Mouse (Mus musculus): ENCODE measurements around the gene Rdh5.

GRCm38 (mm10) chr10:128904812-128905211 is 17.9 kb downstream of the Rdh5 start:
- TF ChIP-seq CTCF (IDR thresholded peaks at IDR 0.05; ENCODE audit: borderline replicate concordance, insufficient read depth, low read depth, low read length) = no peak
- no peak for TF ChIP-seq POLR2A (IDR thresholded peaks at IDR 0.05; ENCODE audit: borderline replicate concordance, insufficient read depth, low read length)
